8 mouse cellular contexts compared by ENCODE assay signal in the genomic region with DNA sequence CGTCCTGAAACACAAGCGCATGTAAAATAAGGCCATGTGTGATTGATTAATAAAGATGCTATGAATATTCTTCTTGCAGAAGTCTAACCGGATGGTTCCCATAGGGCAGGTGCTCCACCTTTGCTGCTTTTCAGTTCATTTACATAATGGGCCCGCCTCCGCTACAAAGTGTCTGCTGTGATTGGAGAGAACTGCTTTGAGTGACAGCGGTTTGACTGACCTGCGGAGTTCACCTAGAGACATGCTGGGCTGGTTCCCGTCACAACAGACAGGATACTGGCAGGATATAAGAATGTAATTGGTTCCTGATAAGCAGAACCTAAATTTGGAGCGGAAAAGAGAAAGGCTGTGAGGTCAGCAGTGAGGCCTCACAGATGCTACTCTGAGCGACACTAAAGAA. TPM values are rescaled to one million over a fixed set of nuclear protein-coding genes. Genes with fewer than 3 reads are reported as not detected.
DNase-seq lines count a peak whose midpoint lies in the region; ATAC-seq and TF ChIP-seq lines count a peak whose summit lies in the region.
"Had no signal": no experiment of that assay in that cellular context is flagged by ENCODE, and none has a peak within 500 bp of the region (broad histone marks: within the 10 kb centered on the region; RNA-seq: fewer than 3 reads in every experiment).

No protein-coding gene starts in this region.

- 45% methylated on average over 10 of the region's 10 CpGs for WGBS in forebrain, embryonic 16.5 days
- WGBS in liver, embryonic 12.5 days (ENCODE audit: insufficient replicate concordance): 46% methylated on average over 10 of the region's 10 CpGs
- WGBS in thymus, adult 2 months: 82% methylated on average over 10 of the region's 10 CpGs

- TF ChIP-seq CTCF in thymus, adult 2 months (IDR thresholded peaks at IDR 0.05; ENCODE audit: borderline replicate concordance, control insufficient read depth, extremely low read depth, insufficient read depth, low read length, poor library complexity): no peak

- no peak overlapping the region for H3K27ac ChIP-seq in ES-E14 (ENCODE audit: insufficient read depth, low read depth, low read length, poor library complexity, severe bottlenecking)
- no peak overlapping the region for H3K27ac ChIP-seq in forebrain, embryonic 16.5 days (ENCODE audit: low read length)
- H3K27ac ChIP-seq in liver, embryonic 12.5 days: no peak overlapping the region
- no peak overlapping the region for H3K27ac ChIP-seq in thymus, adult 2 months (ENCODE audit: control insufficient read depth, insufficient read depth, low read length)

- H3K4me1 ChIP-seq in ES-E14 (ENCODE audit: control insufficient read depth in 2 of 2, insufficient read depth in 2 of 2, low read length in 2 of 2, poor library complexity in 1 of 2): peaks cover 2 to 3% of the 10 kb centered on the region in 2 experiments; a peak in 1 of 4 replicates
- H3K4me1 ChIP-seq in forebrain, embryonic 16.5 days (replicated peaks; ENCODE audit: control insufficient read depth, insufficient read depth, low read length): no peaks in the 10 kb centered on the region
- H3K4me1 ChIP-seq in liver, embryonic 12.5 days: peaks cover 31% of the 10 kb centered on the region
- H3K4me1 ChIP-seq in thymus, adult 2 months (replicated peaks; ENCODE audit: control insufficient read depth, insufficient read depth, low read length): no peaks in the 10 kb centered on the region

- no peaks in the 10 kb centered on the region for H3K36me3 ChIP-seq in ES-E14 (ENCODE audit: control insufficient read depth, insufficient read depth, low read length, poor library complexity, severe bottlenecking)
- no peaks in the 10 kb centered on the region for H3K36me3 ChIP-seq in forebrain, embryonic 16.5 days (ENCODE audit: control insufficient read depth, insufficient read depth)
- no peaks in the 10 kb centered on the region for H3K36me3 ChIP-seq in liver, embryonic 12.5 days
- no peaks in the 10 kb centered on the region for H3K36me3 ChIP-seq in thymus, adult 2 months (ENCODE audit: control insufficient read depth, insufficient read depth, low read length)

- H3K9ac ChIP-seq in ES-E14 (ENCODE audit: insufficient read depth, low read depth, low read length, poor library complexity, severe bottlenecking): no peak overlapping the region
- no peak overlapping the region for H3K9ac ChIP-seq in forebrain, embryonic 16.5 days (replicated peaks; ENCODE audit: low read depth, low read length)
- H3K9ac ChIP-seq in liver, embryonic 12.5 days: no peak overlapping the region

- in situ Hi-C loops in ES-E14 (cut with MboI; ENCODE audit: low sequenced_read_pairs in 2 of 2, unreplicated experiment in 2 of 2): no loop called here

- no peaks in the 10 kb centered on the region for H3K27me3 ChIP-seq in forebrain, embryonic 16.5 days (replicated peaks; ENCODE audit: control insufficient read depth, insufficient read depth, low read length)
- H3K27me3 ChIP-seq in liver, embryonic 12.5 days (replicated peaks): no peaks in the 10 kb centered on the region
- H3K27me3 ChIP-seq in thymus, adult 2 months (ENCODE audit: control insufficient read depth, insufficient read depth, low read length): no peaks in the 10 kb centered on the region

- no peaks in the 10 kb centered on the region for H3K9me3 ChIP-seq in ES-E14 (ENCODE audit: control insufficient read depth, insufficient read depth, low read depth, low read length)
- H3K9me3 ChIP-seq in forebrain, embryonic 16.5 days (ENCODE audit: control insufficient read depth, low read length): no peaks in the 10 kb centered on the region
- H3K9me3 ChIP-seq in liver, embryonic 12.5 days (replicated peaks): no peaks in the 10 kb centered on the region

- H3K4me2 ChIP-seq in forebrain, embryonic 16.5 days (ENCODE audit: low read length): peak overlapping the region; percentile 31
- peak overlapping the region; percentile 48 for H3K4me2 ChIP-seq in liver, embryonic 12.5 days

- no peak for ATAC-seq in forebrain, embryonic 16.5 days
- peak; percentile 57 for ATAC-seq in liver, embryonic 12.5 days

- H3K4me3 ChIP-seq in ES-E14 (ENCODE audit: insufficient read depth in 1 of 2, low read depth in 1 of 2, low read length in 2 of 2, poor library complexity in 1 of 2, severe bottlenecking in 1 of 2): peak overlapping the region; percentile 42 to 70
- peak overlapping the region; percentile 15 for H3K4me3 ChIP-seq in forebrain, embryonic 16.5 days (replicated peaks; ENCODE audit: low read length)
- H3K4me3 ChIP-seq in liver, embryonic 12.5 days: peak overlapping the region; percentile 20
- H3K4me3 ChIP-seq in thymus, adult 2 months (ENCODE audit: control insufficient read depth, insufficient read depth, low read length): no peak overlapping the region

- no peak for TF ChIP-seq POLR2A in thymus, adult 2 months (IDR thresholded peaks at IDR 0.05; ENCODE audit: control insufficient read depth, extremely low read depth, insufficient read depth, low read length, poor library complexity)

- peak; percentile 22 to 24 for DNase-seq in B cell, adult 2 months
- peak; percentile 70 for DNase-seq in ES-E14 (ENCODE audit: low read depth, low spot score)
- DNase-seq in MN1 (ENCODE audit: low spot score): no peak
- no peak for DNase-seq in adipocyte (ENCODE audit: low spot score)
- DNase-seq in thymus, adult 2 months: no peak
- DNase-seq: spleen, adult 18-20 months had no signal

TF ChIP-seq in ES-E14, 5 proteins besides CTCF, POLR2A, EP300 and RAD21:
- TF ChIP-seq ZC3H11A (IDR thresholded peaks at IDR 0.05; ENCODE audit: borderline replicate concordance, low read depth, low read length): no peak
- TF ChIP-seq CHD2 (IDR thresholded peaks at IDR 0.05; ENCODE audit: low read depth, low read length): no peak
- TF ChIP-seq ZNF384 (IDR thresholded peaks at IDR 0.05; ENCODE audit: low read depth, low read length): no peak
- TF ChIP-seq HCFC1 (IDR thresholded peaks at IDR 0.05; ENCODE audit: borderline replicate concordance, insufficient read depth, low read length): no peak
- TF ChIP-seq MAFK (IDR thresholded peaks at IDR 0.05; ENCODE audit: insufficient read depth, low read depth, low read length): no peak

RNA-seq across cellular contexts. Expression of a gene that starts 13.4 kb away (rescaled TPM):
- total RNA-seq in ES-E14 (2012; rRNA removed): 9.6 and 9.7 TPM in 2 replicates
- polyA plus RNA-seq in forebrain, embryonic 16.5 days (2015; fragmentation: Nextera tagmentation; extraction: Ambion mirVana): 20.3 and 25.9 TPM in 2 replicates
- 364 and 366 TPM in 2 replicates for polyA plus RNA-seq in liver, embryonic 12.5 days (2016; fragmentation: Nextera tagmentation; extraction: Ambion mirVana)
- 32.6 and 43.5 TPM in 2 replicates for polyA plus RNA-seq in thymus, adult 2 months (2012; rRNA removed)

Comparison
In these comparisons a context has a peak if more than half of its experiments do, and no peak if none do; other contexts are left out.
1. DNase-seq: peak in B cell, adult 2 months (2 of 2) and ES-E14 (single experiment); none in MN1 (single experiment), adipocyte (single experiment) and thymus, adult 2 months (single experiment).